Mouse (Mus musculus) kidney, postnatal 4 days (tissue): ENCODE measurements around the gene Mrm3.

Experiments
- DNase-seq, 2 experiments: peaks; one replicate each; pipeline ENCODE4 v3.0.0; 2021; ENCODE audit warnings: mixed read lengths in 2 of 2

The Mrm3 gene

GRCm38 (mm10) chr11:76253145-76253917 lies 9.8 kb downstream of the Mrm3 start:
- peak; percentile 92 to 93 for DNase-seq

GRCm38 (mm10) chr11:76253918-76254264 lies 10.4 kb downstream of the Mrm3 start:
- no peak for DNase-seq

GRCm38 (mm10) chr11:76255431-76256001 lies 12.0 kb downstream of the Mrm3 start:
- DNase-seq = no peak

GRCm38 (mm10) chr11:76256129-76256528 lies 12.6 kb downstream of the Mrm3 start:
- DNase-seq = no peak

- DNase-seq = no peak
Observed at GRCm38 (mm10) chr11:76257386-76257785, 13.9 kb downstream of the Mrm3 start.

- no peak for DNase-seq
Observed at GRCm38 (mm10) chr11:76258511-76258910, 15.0 kb downstream of the Mrm3 start.

- DNase-seq = no peak
Observed at GRCm38 (mm10) chr11:76260208-76261050, 16.9 kb downstream of the Mrm3 start.

GRCm38 (mm10) chr11:76261224-76261623 lies 17.7 kb downstream of the Mrm3 start:
- DNase-seq = no peak

- DNase-seq = peak in 1 of 2 experiments; percentile 47
Observed at GRCm38 (mm10) chr11:76262611-76263351, 19.3 kb downstream of the Mrm3 start.

GRCm38 (mm10) chr11:76267550-76267949 lies 24.0 kb downstream of the Mrm3 start:
- DNase-seq = no peak

- DNase-seq = no peak
Observed at GRCm38 (mm10) chr11:76268001-76268459, 24.5 kb downstream of the Mrm3 start.

GRCm38 (mm10) chr11:76268521-76269065 lies 25.1 kb downstream of the Mrm3 start:
- DNase-seq = no peak

- peak in 1 of 2 experiments; percentile 37 for DNase-seq
Observed at GRCm38 (mm10) chr11:76272440-76272839, 28.9 kb downstream of the Mrm3 start.

- no peak for DNase-seq
Observed at GRCm38 (mm10) chr11:76278960-76279852, 35.7 kb downstream of the Mrm3 start.

- no peak for DNase-seq
Observed at GRCm38 (mm10) chr11:76279971-76280370, 36.5 kb downstream of the Mrm3 start.

GRCm38 (mm10) chr11:76283841-76284240 lies 40.3 kb downstream of the Mrm3 start:
- no peak for DNase-seq

- DNase-seq = peak; percentile 63 to 78
Observed at GRCm38 (mm10) chr11:76285431-76286075, 42.0 kb downstream of the Mrm3 start.

- DNase-seq = no peak
Observed at GRCm38 (mm10) chr11:76286534-76287126, 43.1 kb downstream of the Mrm3 start.

GRCm38 (mm10) chr11:76287301-76287700 lies 43.8 kb downstream of the Mrm3 start:
- no peak for DNase-seq

- DNase-seq = no peak
Observed at GRCm38 (mm10) chr11:76288645-76289044, 45.1 kb downstream of the Mrm3 start.
